Mouse (Mus musculus): ENCODE results near the gene Atp6v0e2. TPM values are rescaled to one million over a fixed set of nuclear protein-coding genes. Genes with fewer than 3 reads are reported as not detected.

Atp6v0e2 gene
- polyA plus RNA-seq (2012; rRNA removed), result 13.9 and 14.1 TPM in 2 replicates

DNA sequence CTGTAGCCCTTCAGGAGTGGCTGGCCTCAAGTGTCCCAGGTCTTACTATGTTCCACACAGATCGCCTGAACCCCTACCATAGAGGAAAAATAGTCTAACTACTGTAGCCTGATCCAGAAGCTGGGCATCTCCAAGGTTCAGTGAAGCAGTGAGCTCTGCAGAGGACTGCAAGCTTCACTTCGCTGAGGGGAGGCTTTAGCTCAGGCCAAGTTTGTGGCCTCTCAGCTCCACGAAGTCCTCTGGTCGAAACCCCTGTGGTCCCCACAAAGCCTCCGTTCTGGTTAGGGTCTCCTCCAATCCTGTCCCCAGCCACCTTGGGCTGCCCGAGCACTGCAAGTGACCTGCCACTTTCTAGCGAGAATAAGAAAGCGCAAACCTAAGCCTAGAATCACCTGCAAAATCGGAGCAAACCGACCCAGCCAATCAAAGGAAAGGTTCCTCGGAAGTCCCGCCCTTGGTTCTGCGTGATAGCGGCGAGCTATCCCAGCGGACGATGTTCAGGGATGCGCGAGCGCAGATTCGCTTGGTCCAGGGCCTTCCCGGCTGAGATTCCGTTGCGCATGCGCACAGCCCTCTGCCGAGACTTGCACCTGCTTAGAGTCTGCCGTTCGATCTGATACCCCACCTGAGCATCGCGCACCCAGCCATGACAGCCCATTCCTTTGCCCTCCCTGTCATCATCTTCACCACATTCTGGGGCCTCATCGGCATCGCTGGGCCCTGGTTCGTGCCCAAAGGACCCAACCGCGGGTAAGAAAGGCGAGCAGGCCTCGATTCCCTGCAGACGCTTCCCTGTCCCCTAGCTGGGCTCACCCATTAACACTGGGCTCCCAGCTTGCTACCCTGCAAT is at the start of gene Atp6v0e2:
TSS of gene Atp6v0e2 (plus strand) at position 511 of the 850 bp plus-strand sequence.

DNA sequence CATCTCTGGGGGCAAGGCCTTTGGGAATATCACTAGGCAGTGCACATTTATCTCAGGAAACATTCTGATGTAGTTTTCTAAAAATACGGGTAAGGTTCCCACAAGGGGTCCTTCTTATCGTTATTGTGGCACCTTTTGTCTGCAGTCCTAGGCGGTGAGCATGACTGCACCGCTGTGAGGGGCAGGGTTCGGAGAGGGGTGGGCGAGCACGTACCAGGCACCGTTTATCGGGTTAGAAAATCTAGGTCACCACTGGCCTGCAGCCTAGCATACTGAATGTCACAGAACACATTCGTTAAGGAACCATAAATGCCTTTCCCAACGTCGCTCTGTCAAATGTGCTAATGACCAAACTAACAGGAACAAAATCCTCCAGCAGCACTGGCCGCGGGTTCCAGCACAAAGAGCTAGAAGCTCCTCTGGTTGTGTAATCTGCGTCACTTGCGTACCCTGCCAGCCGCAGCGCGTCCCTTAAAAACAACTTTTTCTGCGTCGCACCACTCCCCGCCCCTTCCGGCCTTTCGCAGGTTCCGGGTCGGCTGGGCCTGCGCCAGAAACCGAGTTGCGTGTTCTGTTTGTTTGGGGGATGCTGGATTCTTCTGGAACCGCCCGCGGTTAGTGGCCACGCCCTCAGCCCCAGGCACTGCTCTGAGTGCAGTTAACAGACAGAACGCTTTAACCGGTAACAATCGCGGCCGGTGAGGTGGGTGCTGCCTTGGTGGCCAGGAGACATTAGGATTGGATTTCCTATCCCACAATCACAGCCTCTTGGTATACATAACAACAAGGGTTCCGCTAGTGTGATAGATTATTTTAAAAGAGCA is 17.1 kb downstream of the Atp6v0e2 start, which contains the start of gene Lrrc61:
TSS of gene Lrrc61 (plus strand) at position 517 of the 824 bp plus-strand sequence.

DNA sequence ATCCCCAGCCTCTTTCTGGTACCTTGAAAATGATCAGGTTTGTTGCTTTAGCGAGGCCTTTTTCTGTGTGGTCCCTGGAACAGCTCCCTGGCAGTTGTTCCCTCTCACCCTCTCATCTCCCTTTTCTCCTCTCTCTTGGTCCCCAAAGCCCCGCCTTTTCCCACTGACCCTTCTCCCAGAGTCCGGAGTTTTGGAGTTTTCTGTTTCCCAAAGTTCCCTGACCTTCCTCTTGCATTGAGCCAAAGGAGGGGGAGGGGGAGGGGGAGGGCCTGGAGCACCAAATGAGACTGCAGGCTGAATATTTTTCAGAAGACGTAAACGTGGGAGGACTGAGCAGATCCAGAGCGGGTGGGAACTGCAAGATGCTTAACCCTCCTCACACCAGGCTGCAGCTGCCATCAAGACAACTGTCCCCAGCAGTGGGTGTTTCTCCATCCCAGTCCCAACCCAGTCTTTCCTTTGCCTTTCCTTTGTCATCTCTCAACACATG is 35.2 kb downstream of the Atp6v0e2 start, which contains the start of gene Rarres2:
TSS of gene Rarres2 (minus strand) at position 218 of the 490 bp plus-strand sequence.

DNA sequence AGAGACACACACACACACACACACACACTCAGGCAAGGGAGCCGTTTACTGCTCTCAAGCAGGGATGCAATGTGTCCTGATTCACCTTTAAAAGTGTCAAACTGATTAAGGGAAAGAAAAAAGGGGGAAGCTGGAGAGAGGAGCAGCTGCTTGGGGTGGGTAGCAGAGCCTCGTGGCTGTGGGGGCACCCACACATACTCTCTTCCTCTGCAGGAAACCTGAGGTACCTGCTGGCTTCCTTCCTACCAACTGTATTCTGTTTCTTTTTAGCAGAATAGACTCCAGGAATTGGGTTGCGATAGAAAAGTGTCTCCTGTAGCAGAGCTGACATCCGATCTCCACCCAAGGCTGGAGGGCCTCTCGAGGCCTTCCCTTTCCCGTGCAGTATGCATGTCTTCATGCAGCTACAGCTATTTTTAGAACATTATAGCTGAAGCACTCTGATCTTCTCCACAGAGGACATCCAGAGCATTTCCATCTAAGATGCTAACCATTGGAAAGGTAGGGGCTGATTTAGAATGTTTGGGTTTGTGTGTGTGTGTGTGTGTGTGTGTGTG is 51.9 kb downstream of the Atp6v0e2 start, which contains the start of gene Gm45021:
TSS of gene Gm45021 (plus strand) at position 417 of the 557 bp plus-strand sequence.

Other genes starting within 250 kb of the Atp6v0e2 start
- 5.9 and 7.2 TPM in 2 replicates for gene Krba1, start 142.0 kb upstream of the Atp6v0e2 start, polyA plus RNA-seq (2012; rRNA removed)
- gene Zfp467, start 91.8 kb upstream of the Atp6v0e2 start, polyA plus RNA-seq (2012; rRNA removed), result 19.5 and 20.3 TPM in 2 replicates
- 0.24 and 0.50 TPM in 2 replicates for gene Sspo, start 89.4 kb upstream of the Atp6v0e2 start, polyA plus RNA-seq (2012; rRNA removed)
- 6.2 and 7.2 TPM in 2 replicates for gene Lrrc61, start 17.2 kb downstream of the Atp6v0e2 start, polyA plus RNA-seq (2012; rRNA removed)
- 46.6 and 47.3 TPM in 2 replicates for gene Rarres2, start 35.2 kb downstream of the Atp6v0e2 start, polyA plus RNA-seq (2012; rRNA removed)
- gene Gm45021, start 52.0 kb downstream of the Atp6v0e2 start, polyA plus RNA-seq (2012; rRNA removed), result not detected in 2 replicates
- 13.2 and 15.6 TPM in 2 replicates for gene Repin1, start 56.3 kb downstream of the Atp6v0e2 start, polyA plus RNA-seq (2012; rRNA removed)
- not detected in 2 replicates for gene Gm44965, start 56.3 kb downstream of the Atp6v0e2 start, polyA plus RNA-seq (2012; rRNA removed)
- 2.3 and 3.2 TPM in 2 replicates for gene Zfp775, start 64.4 kb downstream of the Atp6v0e2 start, polyA plus RNA-seq (2012; rRNA removed)
- 0.71 and 0.78 TPM in 2 replicates for gene AI854703, start 89.1 kb downstream of the Atp6v0e2 start, polyA plus RNA-seq (2012; rRNA removed)
- gene Gimap8, start 109.6 kb downstream of the Atp6v0e2 start, polyA plus RNA-seq (2012; rRNA removed), result 0.26 and 0.52 TPM in 2 replicates
- 0.23 TPM in 1 of 2 replicates, not detected in the other for gene Gimap9, start 138.5 kb downstream of the Atp6v0e2 start, polyA plus RNA-seq (2012; rRNA removed)
- 0.98 and 1.2 TPM in 2 replicates for gene Gimap4, start 146.9 kb downstream of the Atp6v0e2 start, polyA plus RNA-seq (2012; rRNA removed)
- 0.57 and 1.1 TPM in 2 replicates for gene Gimap6, start 170.6 kb downstream of the Atp6v0e2 start, polyA plus RNA-seq (2012; rRNA removed)
- gene Gm28053, start 181.0 kb downstream of the Atp6v0e2 start, polyA plus RNA-seq (2012; rRNA removed), result not detected in 2 replicates
- 0.05 TPM in 1 of 2 replicates, not detected in the other for gene Gimap7, start 181.0 kb downstream of the Atp6v0e2 start, polyA plus RNA-seq (2012; rRNA removed)
- 1.3 and 3.6 TPM in 2 replicates for gene Gimap1, start 201.4 kb downstream of the Atp6v0e2 start, polyA plus RNA-seq (2012; rRNA removed)
- 0.89 and 1.6 TPM in 2 replicates for gene Gimap5, start 208.6 kb downstream of the Atp6v0e2 start, polyA plus RNA-seq (2012; rRNA removed)
- 0.25 and 0.55 TPM in 2 replicates for gene Gimap3, start 233.2 kb downstream of the Atp6v0e2 start, polyA plus RNA-seq (2012; rRNA removed)

All from stomach, adult 2 months (tissue).